Mouse (Mus musculus) kidney, embryonic 14.5 days (tissue): ENCODE measurements around the gene Shd. TPM values are rescaled to one million over a fixed set of nuclear protein-coding genes. Genes with fewer than 3 reads are reported as not detected.
A peak's percentile ranks its signal among the peaks of the same experiment; 100 is the strongest.

Experiments
- ATAC-seq: fragments of 200-750 bp; cut with Nextera tagmentation; 2 replicates; pipeline ENCODE4 v1.8.0; 2017; ENCODE audit warnings: moderate number of reproducible peaks, mild to moderate bottlenecking, moderate TSS enrichment, moderate library complexity; ENCODE audit not compliant: low FRiP score, low TSS enrichment
- H3K27ac ChIP-seq: fragments of 300-500 bp; sonication (generic); 2 replicates; pipeline ENCODE4 v1.5.1; 2014; ENCODE audit warnings: low read depth, mild to moderate bottlenecking, low read length, moderate library complexity, mixed read lengths
- H3K27me3 ChIP-seq: fragments of 300-500 bp; sonication (generic); 2 replicates; pipeline ENCODE4 v1.6.1; 2014; ENCODE audit warnings: mild to moderate bottlenecking, low read length; ENCODE audit not compliant: control insufficient read depth, insufficient read depth
- H3K36me3 ChIP-seq: fragments of 300-500 bp; sonication (generic); 2 replicates; pipeline ENCODE4 v1.6.1; 2014; ENCODE audit warnings: low read length, mixed read lengths; ENCODE audit not compliant: control insufficient read depth, insufficient read depth
- H3K4me1 ChIP-seq: fragments of 300-500 bp; sonication (generic); 2 replicates; pipeline ENCODE4 v1.6.1; 2014; ENCODE audit warnings: low read length, mixed read lengths; ENCODE audit not compliant: control insufficient read depth, insufficient read depth
- H3K4me2 ChIP-seq: fragments of 300-500 bp; sonication (generic); replicated peaks from 2 replicates; pipeline ENCODE4 v1.6.1; 2014; ENCODE audit warnings: low read depth, mild to moderate bottlenecking, low read length
- H3K4me3 ChIP-seq: fragments of 300-500 bp; sonication (generic); 2 replicates; pipeline ENCODE4 v1.5.1; 2014; ENCODE audit warnings: mild to moderate bottlenecking, low read length
- H3K9ac ChIP-seq: fragments of 300-500 bp; sonication (generic); 2 replicates; pipeline ENCODE4 v1.6.1; 2014; ENCODE audit warnings: low read depth, mild to moderate bottlenecking, low read length, moderate library complexity
- H3K9me3 ChIP-seq: fragments of 300-500 bp; sonication (generic); 2 replicates; pipeline ENCODE4 v1.6.1; 2016; ENCODE audit warnings: low read length; ENCODE audit not compliant: control insufficient read depth
- WGBS: fragments of 180-500 bp; shearing (Covaris S2); extraction: QIAGEN DNeasy Blood & Tissue Kit; methylation state at CpG from one replicate; pipeline ENCODE4 v1.1.7; 2014; 5-methylcytosine and 5-hydroxymethylcytosine counted together
- polyA plus RNA-seq: library from polyadenylated mRNA; unstranded; fragments of >200 nt; fragmentation: Nextera tagmentation; extraction: Ambion mirVana; gene quantifications from 2 replicates; pipeline ENCODE4 v1.2.1, GENCODE M21; 2014

Gene Shd
- polyA plus RNA-seq, 1 experiment from 2014 or later = 27.0 TPM

DNA sequence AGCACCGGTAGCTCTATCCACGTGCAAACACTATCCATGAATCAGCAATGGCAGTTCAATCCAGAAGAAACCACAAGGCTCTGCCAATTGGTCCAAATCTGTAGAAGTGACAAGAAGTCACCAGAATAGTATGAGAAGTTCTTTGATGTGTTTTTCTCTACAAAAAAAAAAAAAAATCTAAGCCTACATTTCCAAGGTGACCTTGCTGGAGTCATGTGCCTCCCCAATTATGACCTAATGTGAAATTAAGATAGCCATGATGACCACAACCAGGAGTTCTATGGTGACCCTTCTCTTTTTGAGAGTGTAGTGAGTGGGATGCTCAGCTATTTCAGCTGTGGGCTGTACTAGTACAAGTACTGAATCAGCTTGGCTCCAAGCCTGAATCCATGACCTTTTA lies 20.9 kb upstream of the Shd start, which contains the start of gene Zfp119b:
Gene Zfp119b, minus strand, starts transcription at position 101 of the 400 bp plus-strand sequence.
- no peak within 1 kb of the TSS for H3K4me3 ChIP-seq
- WGBS = 78% methylated on average over 2 of the region's 2 CpGs
- no peak within 1 kb of the TSS for H3K4me2 ChIP-seq
- H3K27ac ChIP-seq = no peak within 1 kb of the TSS
- H3K27me3 ChIP-seq = no peaks in the 10 kb centered on the region
- H3K36me3 ChIP-seq = no peaks in the 10 kb centered on the region
- H3K9ac ChIP-seq = no peak within 1 kb of the TSS
- H3K4me1 ChIP-seq = no peaks in the 10 kb centered on the region
- H3K9me3 ChIP-seq = no peaks in the 10 kb centered on the region
- ATAC-seq = no peak

DNA sequence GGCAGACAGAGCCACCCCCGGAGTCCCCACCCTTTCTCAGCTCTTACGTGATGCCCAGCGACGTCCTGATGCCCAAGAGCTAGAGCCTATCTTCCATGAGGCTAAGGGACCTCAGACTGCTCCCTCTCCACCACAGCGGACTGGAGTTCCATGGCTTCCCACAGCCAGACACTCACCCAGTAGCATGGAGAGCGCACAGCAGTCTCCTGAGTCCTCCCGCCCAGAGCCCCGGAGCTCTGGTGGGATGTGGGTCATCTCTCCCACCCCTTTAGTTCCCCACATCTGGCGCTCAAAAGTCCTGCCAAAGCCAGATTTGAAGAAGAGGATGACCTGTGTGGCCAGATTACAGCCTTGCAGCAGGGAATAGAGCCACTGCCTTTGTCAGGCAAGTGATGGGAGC lies 19.7 kb upstream of the Shd start:
- Histone ChIP-seq H3K9ac (no peak overlapping the region), H3K36me3 (no peaks in the 10 kb centered on the region), H3K9me3 (no peaks in the 10 kb centered on the region), H3K4me1 (no peaks in the 10 kb centered on the region), H3K4me3 (no peak overlapping the region), H3K27ac (no peak overlapping the region), H3K27me3 (no peaks in the 10 kb centered on the region), H3K4me2 (no peak overlapping the region)
- no peak for ATAC-seq
- WGBS = 79% methylated on average over 9 of the region's 9 CpGs

DNA sequence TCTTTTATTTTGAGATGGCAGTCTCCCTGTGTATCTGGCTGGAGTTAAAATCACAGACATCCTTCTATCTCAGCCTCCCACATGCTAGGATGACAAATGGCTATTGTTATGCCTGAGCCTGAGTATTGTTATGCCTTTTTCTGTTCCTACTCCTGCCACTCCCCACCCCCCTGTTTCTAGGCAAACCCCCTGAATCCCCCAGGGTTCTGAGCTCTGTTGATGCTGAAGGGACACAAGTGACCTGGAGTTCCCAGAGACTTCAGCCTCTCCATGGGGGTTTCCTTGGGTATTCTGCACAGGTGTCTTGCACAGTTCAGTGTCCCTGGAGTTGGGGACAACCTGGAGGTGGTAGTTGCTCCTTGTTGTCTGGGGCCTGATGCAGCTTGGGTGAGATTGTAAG lies 18.2 kb upstream of the Shd start:
- ATAC-seq = no peak
- Histone ChIP-seq H3K9me3 (no peaks in the 10 kb centered on the region), H3K36me3 (no peaks in the 10 kb centered on the region), H3K4me3 (no peak overlapping the region), H3K27me3 (no peaks in the 10 kb centered on the region), H3K4me2 (no peak overlapping the region), H3K27ac (no peak overlapping the region), H3K9ac (no peak overlapping the region), H3K4me1 (no peaks in the 10 kb centered on the region)

DNA sequence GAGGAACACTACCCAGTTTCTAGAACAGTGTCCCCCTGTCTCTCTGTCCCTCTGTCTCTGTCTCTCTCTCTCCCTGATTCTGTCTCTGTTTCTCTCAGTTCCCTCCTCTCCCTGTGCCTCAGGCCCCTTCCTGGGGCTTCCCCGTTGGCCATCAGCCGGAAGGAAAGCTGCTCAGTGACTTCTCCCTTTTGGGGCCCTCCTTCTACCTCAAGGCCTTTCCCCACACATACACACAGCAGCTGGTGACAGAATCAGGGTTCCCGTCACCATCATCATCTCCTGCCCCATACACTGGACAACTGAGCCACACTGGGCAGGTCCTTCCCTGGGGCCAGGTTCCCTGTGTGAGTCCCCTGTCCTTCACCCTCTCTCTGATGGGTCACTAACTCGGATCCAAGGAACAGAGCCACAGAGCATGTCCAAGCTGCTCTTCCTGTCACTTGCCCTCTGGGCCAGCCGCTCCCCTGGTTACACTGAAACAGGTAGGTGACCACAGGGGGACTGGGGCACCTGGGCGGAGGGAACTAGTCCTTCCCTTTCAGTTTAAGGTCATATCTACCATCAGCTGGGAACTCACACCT lies 17.7 kb upstream of the Shd start, which contains the start of gene Ebi3:
Gene Ebi3, plus strand, starts transcription at position 194 of the 581 bp plus-strand sequence.
- no peaks in the 10 kb centered on the region for H3K36me3 ChIP-seq
- no peak within 1 kb of the TSS for H3K9ac ChIP-seq
- H3K4me2 ChIP-seq = no peak within 1 kb of the TSS
- ATAC-seq = no peak
- H3K27ac ChIP-seq = no peak within 1 kb of the TSS
- H3K4me1 ChIP-seq = no peaks in the 10 kb centered on the region
- H3K4me3 ChIP-seq = no peak within 1 kb of the TSS
- H3K27me3 ChIP-seq = no peaks in the 10 kb centered on the region
- 71% methylated on average over 6 of the region's 6 CpGs for WGBS
- H3K9me3 ChIP-seq = no peaks in the 10 kb centered on the region

DNA sequence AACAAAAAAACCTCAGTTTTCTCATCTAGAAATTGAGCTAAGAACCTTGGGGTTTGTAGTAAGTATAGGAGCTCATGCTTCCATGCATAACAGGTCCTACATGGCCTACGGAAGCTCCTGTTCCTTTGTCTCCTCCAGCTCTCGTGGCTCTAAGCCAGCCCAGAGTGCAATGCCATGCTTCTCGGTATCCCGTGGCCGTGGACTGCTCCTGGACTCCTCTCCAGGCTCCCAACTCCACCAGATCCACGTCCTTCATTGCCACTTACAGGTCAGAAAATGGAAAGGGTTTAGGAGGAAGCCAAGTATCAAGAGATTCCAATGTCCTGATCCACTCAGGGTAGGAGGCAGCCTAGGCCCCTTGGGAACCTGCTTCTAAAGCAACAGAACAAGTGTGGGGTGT lies 16.5 kb upstream of the Shd start:
- H3K4me2 ChIP-seq = no peak overlapping the region
- H3K9ac ChIP-seq = no peak overlapping the region
- no peaks in the 10 kb centered on the region for H3K36me3 ChIP-seq
- no peak for ATAC-seq
- H3K27me3 ChIP-seq = no peaks in the 10 kb centered on the region
- no peaks in the 10 kb centered on the region for H3K9me3 ChIP-seq
- no peak overlapping the region for H3K4me3 ChIP-seq
- WGBS = 77% methylated on average over 6 of the region's 6 CpGs
- 0 out of 2 replicates have a peak, but pooled peaks cover 4% of the 10 kb centered on the region for H3K4me1 ChIP-seq
- H3K27ac ChIP-seq = no peak overlapping the region

DNA sequence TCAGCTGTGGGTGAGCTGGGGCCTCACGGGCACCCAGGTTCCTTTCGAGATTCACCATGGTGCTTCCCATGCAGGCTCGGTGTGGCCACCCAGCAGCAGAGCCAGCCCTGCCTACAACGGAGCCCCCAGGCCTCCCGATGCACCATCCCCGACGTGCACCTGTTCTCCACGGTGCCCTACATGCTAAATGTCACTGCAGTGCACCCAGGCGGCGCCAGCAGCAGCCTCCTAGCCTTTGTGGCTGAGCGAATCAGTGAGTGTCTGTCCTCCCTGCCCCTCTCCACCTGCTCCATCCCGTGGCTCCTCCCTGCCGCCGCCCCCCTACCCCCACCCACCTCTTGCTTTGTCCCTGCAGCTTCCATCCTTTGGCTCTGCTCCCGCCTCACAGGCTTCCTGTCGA lies 16.0 kb upstream of the Shd start:
- 39% methylated on average over 16 of the region's 16 CpGs for WGBS
- H3K9me3 ChIP-seq = no peaks in the 10 kb centered on the region

DNA sequence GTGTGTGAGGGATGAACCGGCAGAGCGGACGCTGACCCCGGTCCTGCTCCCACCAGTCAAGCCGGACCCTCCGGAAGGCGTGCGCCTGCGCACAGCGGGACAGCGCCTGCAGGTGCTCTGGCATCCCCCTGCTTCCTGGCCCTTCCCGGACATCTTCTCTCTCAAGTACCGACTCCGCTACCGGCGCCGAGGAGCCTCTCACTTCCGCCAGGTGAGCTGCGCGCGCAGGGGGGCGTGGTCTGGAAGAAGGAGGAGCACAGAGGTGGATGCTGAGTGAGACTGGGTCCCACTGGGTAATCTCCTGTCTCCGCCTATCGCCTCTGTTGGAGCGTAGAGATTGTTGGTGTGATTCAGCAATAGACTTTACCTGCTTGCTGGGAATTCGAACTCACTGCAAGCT lies 14.1 kb upstream of the Shd start:
- H3K4me2 ChIP-seq = peak overlapping the region; percentile 61
- no peaks in the 10 kb centered on the region for H3K27me3 ChIP-seq
- under 1% methylated on average over 26 of the region's 26 CpGs for WGBS
- no peak overlapping the region for H3K27ac ChIP-seq
- peak; percentile 22; the same call in 1 of the 2 replicates for ATAC-seq
- H3K4me1 ChIP-seq = 0 out of 2 replicates have a peak, but pooled peaks cover 9% of the 10 kb centered on the region
- no peaks in the 10 kb centered on the region for H3K9me3 ChIP-seq
- H3K9ac ChIP-seq = peak overlapping the region; percentile 38; the same call in 1 of the 2 replicates
- H3K4me3 ChIP-seq = peak overlapping the region; percentile 42
- H3K36me3 ChIP-seq = peaks cover 5% of the 10 kb centered on the region; the same call in 1 of the 2 replicates

More for the DNA sequence above, 16.0 kb upstream of the Shd start:
- no peak overlapping the region for H3K4me3 ChIP-seq
- H3K4me2 ChIP-seq = no peak overlapping the region
- no peak for ATAC-seq
- H3K27ac ChIP-seq = no peak overlapping the region
- H3K27me3 ChIP-seq = no peaks in the 10 kb centered on the region
- H3K9ac ChIP-seq = no peak overlapping the region
- H3K36me3 ChIP-seq = no peaks in the 10 kb centered on the region
- H3K4me1 ChIP-seq = 0 out of 2 replicates have a peak, but pooled peaks cover 4% of the 10 kb centered on the region

DNA sequence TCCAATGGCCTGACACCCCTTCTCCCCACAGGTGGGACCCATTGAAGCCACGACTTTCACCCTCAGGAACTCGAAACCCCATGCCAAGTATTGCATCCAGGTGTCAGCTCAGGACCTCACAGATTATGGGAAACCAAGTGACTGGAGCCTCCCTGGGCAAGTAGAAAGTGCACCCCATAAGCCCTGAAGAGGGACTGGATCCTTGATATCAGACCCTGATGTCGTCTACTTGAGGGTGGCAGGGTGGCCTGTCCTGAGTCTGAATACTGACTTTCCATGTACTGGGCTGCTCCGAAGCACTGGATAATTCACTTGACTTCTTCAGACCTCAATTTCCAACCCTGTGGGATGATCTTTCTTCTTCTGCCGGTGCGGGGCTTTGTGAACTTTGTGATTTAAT lies 13.7 kb upstream of the Shd start:
- no peak overlapping the region for H3K9ac ChIP-seq
- peak overlapping the region; percentile 61 for H3K4me2 ChIP-seq
- no peak overlapping the region for H3K27ac ChIP-seq
- no peak for ATAC-seq
- WGBS = 45% methylated on average over 6 of the region's 6 CpGs
- no peaks in the 10 kb centered on the region for H3K9me3 ChIP-seq
- peak overlapping the region; percentile 42; the same call in 1 of the 2 replicates for H3K4me3 ChIP-seq
- peaks cover 10% of the 10 kb centered on the region; the same call in 1 of the 2 replicates for H3K36me3 ChIP-seq
- no peaks in the 10 kb centered on the region for H3K27me3 ChIP-seq
- 0 out of 2 replicates have a peak, but pooled peaks cover 9% of the 10 kb centered on the region for H3K4me1 ChIP-seq

DNA sequence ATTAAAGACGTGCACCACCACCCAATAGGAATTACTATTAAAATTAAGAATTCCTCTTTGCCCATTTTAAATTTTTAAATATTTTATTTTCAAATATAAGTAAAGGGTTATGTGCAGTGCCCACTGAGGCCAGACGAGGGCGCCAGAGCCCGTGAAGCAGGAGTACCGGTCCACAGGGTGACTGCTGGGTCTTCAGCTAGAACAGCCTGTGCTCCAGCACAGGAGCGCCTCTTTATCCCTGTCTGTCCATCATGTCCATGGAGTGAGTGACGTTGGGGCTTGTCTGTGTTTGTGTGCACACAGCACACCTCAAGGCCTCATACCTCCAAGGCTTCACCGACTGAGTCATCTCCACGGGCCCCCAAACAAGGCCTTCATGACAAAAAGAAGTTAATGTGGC lies 13.1 kb upstream of the Shd start:
- no peak overlapping the region for H3K4me2 ChIP-seq
- H3K9me3 ChIP-seq = no peaks in the 10 kb centered on the region
- no peak overlapping the region for H3K27ac ChIP-seq
- H3K36me3 ChIP-seq = peaks cover 15% of the 10 kb centered on the region
- H3K4me3 ChIP-seq = no peak overlapping the region
- no peak overlapping the region for H3K9ac ChIP-seq
- 0 out of 2 replicates have a peak, but pooled peaks cover 9% of the 10 kb centered on the region for H3K4me1 ChIP-seq
- peak; percentile 22; the same call in 1 of the 2 replicates for ATAC-seq
- H3K27me3 ChIP-seq = no peaks in the 10 kb centered on the region
- 18% methylated on average over 9 of the region's 9 CpGs for WGBS
